Mouse (Mus musculus) neutrophil, adult 5-6 weeks (primary cell): ENCODE measurements around the gene Enho. TPM values are rescaled to one million over a fixed set of nuclear protein-coding genes. Genes with fewer than 3 reads are reported as not detected.
A peak's percentile ranks its signal among the peaks of the same experiment; 100 is the strongest.
"Not testable (repeated sequence)": the region's sequence is repeated elsewhere in the genome, so short reads cannot be mapped to it uniquely, and the experiment has no call there.

Experiments used
- ATAC-seq: fragments of 151-379, 151-347 bp; 2 replicates; pipeline ENCODE4 v1.8.0; 2017; ENCODE audit warnings: mild to moderate bottlenecking, moderate TSS enrichment; ENCODE audit not compliant: insufficient number of reproducible peaks, poor library complexity, low FRiP score, severe bottlenecking; ENCODE audit errors: extremely low read depth
- total RNA-seq: library from RNA; stranded (forward); fragments of 200-1000 nt; gene quantifications from 2 replicates; pipeline ENCODE4 v1.2.3, GENCODE M21; 2017

Gene Enho
- not detected in 2 replicates for total RNA-seq

- ATAC-seq, result peak; percentile 80
These were observed at the start of gene Enho for GRCm38 (mm10) chr4:41639913-41640507. Gene Enho, minus strand, starts transcription at chr4:41640324.

DNA sequence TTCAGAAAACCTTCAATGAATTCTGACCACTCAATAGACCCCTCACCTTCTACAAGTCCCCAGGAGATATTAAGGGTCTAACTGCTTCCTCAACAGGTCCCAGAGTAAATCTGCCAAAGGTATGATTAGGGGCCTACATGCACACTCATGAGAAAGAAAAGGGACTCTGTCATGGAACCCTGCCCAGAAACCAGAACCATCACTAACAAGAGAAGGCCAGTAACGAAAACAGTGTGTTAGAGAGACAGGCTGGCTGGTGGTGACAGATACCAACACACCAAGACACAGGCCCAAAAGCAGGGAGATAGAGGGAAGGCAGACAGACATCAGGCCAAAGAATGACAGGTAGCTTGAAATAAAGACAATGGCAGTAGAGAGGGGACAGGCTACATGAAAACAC lies 48.4 kb upstream of the Enho start:
- ATAC-seq, result not testable (repeated sequence)

GRCm38 (mm10) chr4:41685882-41686492 lies 45.9 kb upstream of the Enho start:
- ATAC-seq, result not testable (repeated sequence)

DNA sequence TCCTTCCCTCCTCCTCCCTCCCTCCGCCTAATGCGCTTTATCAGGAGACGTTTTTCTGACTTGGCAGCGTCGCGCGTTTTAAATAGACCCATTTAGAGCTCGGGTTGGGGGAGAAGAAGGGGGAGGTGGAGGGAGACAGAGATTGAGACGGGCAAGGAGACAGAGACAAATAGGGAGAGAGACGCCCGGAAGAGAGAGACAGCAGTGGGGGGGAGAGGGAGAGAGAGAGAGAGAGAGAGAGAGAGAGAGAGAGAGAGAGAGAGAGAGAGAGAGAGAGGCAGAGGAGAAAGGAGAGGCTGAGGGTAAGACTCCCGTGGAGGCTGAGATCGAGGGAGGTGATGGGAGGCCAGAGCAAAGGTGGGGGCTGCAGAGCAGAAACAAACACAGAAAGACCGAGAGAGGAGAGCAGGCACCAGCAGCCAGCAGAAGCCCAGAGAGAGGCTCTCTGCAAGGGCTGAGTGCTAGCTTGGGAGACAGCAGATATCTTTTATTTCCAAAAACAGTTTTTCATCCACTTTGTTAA lies 44.9 kb upstream of the Enho start:
- not testable (repeated sequence) for ATAC-seq

GRCm38 (mm10) chr4:41684131-41684930 lies 44.2 kb upstream of the Enho start:
- not testable (repeated sequence) for ATAC-seq

GRCm38 (mm10) chr4:41683303-41683702 lies 43.2 kb upstream of the Enho start:
- ATAC-seq, result not testable (repeated sequence)

DNA sequence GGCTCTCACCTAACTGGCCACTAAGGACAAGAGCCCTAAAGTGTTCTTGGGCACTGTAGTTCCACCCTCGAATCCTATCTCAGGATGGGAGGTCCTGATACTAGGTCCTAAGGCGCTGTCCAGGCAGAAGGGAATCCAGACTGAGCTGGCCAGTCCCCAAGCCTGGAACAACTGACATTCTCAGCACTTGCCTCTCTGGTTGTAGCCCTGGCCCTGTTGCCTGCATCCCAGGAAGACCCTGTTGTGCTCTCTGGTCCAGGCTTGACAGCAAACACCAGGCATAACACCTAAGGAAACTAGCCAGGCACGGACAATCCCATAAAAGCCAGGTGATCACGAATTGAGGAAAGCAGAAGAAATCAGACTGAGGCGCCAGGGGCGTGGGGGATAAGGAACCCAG lies 42.7 kb upstream of the Enho start:
- no peak for ATAC-seq

GRCm38 (mm10) chr4:41681947-41682346 lies 41.8 kb upstream of the Enho start:
- ATAC-seq, result no peak

DNA sequence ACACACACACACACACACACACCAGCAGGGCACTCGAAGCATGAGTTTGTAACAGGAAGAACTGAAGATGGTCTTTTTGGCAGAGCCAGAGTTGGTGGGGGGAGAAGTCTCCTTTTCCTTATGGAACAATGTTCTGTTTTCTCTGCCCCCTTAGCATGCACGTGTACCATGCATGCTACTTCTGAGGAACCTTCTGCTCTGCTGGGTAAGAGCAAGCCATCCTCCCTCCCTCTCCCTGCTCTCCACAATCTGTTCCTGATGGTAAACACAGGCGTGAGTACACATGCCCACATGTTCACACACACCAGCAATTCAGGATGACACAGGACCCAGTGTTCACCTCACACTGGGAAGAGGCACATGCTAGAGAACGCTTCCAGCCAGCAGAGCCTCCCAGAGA lies 41.1 kb upstream of the Enho start:
- no peak for ATAC-seq

DNA sequence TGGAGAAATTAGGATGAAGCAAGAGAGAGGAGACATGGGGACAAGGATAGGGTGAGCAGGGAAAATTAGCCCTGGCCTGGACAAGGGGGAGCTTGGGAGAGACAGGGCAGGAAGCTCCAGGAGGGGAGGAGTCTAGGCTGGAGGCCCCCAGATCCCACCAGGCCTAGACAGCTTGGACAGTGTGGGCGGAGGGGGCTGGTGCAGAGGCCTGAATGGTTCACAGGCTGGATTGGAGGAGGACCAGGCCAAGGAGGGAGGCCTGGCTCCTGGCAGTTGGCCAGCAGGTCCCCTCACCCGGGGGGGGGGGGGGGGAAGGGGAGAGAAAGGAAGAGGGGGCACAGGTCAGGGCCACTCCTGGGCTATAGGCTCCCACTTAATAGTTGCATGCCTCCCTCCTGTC lies 39.2 kb upstream of the Enho start:
- no peak for ATAC-seq

DNA sequence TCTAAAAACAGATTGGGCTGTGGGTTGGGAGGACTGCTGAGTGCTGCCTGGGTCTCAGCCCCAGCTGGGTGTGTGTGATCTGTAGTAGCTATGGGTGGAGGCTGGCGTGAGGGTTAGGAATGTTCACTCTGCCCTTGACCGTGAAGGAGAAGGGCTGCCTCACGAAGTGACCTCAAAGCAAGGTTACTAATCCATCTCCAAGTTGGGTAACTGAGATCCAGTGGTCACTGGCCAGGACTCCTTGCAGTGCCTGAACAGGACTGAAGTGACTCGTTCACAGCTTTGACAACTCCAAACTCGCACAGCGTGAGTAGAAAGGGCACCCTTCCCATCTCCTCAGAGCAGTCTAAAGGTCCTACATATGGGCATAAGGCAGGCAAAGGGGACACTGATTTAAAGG lies 38.7 kb upstream of the Enho start:
- no peak for ATAC-seq

- no peak for ATAC-seq
These were observed 37.0 kb upstream of the Enho start for GRCm38 (mm10) chr4:41677006-41677629.

DNA sequence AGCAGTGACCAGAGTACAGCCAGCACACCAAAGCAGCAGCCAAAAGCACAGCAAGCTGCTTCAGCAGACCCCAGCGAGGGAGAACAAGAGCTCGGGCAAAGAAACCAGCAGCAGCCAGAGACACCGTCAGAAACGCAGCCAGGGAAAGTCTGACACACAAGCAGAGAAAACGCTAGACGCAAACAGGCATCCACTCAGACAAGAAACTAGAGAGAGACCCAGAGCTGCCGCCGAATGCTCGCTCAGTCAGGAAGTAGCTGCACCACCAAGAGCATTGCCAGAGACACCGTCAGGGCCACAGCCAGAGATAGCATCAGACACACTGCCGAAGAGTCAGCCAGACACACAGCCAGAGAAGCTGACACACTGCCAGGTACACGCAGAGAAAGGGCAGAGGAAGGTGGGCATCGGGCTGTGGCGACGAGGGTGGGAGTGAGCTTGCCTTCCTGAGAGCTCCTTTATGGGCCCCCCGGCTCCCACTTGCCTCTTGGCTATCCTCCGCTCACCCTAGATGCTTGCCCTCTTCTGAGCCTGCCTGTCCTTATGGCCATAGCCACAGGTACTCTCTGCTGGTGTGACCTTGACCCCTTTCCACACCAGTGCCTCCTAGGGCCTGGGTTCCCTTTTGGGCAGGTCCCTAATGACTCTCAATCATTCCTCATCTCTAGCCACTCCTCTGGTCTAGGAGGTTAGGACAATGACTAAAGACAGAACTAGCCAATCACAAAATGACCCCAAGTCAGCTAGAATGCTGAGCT lies 36.3 kb upstream of the Enho start:
- no peak for ATAC-seq

- no peak for ATAC-seq
These were observed 33.1 kb upstream of the Enho start for GRCm38 (mm10) chr4:41673186-41673585.

GRCm38 (mm10) chr4:41672522-41672963 lies 32.4 kb upstream of the Enho start:
- ATAC-seq, result no peak

DNA sequence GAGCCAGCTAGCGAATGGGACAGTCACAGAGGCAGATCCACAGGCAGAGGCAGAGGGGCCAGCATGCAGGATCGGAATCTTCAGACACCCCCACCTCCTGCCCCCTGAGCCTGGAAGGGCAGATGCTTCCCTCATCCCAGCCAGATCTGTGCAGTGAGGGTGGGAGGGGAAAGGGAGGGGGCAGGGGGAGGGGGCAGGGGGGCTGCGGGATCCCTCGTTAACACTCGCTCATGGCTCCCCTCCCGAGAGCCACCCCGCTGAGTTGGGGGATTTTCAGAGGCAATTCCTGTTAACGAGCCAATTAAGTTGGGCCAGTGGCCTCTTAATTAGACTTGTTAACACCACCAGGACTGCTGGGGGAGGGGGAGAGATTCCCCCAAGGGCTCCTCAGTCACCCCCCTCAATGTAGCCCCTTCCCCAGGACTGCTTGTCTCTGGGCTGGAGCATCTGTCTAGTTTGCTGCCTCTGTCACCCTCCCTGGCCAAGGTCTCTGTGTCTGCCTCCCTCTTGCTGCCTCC lies 31.9 kb upstream of the Enho start:
- no peak for ATAC-seq

DNA sequence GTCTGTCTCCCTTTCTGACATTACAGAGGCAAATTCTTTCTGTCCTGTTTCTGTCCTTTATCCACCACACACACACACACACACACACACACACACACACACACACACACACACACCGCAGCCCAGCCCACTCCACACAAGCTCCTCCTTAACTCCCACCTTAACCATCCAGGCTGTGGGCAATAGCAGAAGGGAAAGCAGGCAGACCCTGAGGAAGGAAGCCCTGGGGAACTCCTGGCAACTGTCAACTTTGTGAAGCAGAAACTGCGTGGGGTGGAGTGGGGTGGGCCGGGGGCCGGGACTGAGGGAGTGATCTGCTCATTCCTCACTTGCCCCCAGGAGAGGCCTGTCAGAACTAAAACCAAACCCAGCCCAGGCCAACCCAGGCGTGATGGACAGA lies 31.4 kb upstream of the Enho start:
- no peak for ATAC-seq

- no peak for ATAC-seq
These were observed 30.7 kb upstream of the Enho start for GRCm38 (mm10) chr4:41670836-41671235.

DNA sequence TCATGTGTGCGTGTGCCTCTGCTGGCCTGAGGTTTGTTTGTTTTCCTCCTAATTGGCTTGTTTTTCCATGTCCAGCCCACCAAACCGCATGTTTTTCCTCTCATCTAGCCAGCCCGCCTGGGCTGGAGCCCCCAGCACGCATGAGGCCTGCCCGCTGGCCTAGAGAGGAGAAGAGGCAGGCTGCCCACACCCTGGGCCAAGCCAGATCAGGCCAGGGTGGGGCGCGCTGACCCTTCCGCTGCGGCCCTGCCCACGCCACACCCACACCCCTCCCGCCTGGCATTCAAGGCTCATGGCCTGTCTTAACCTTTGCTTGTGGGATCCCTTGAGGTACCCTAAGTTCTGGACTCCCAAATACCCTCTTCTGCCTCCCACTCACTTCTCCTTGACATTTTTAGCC lies 26.5 kb upstream of the Enho start:
- no peak for ATAC-seq
